Mouse (Mus musculus): ENCODE data around the gene Acot8.

GRCm38 (mm10) chr2:164765841-164766240 lies 38.8 kb downstream of the Acot8 start:
- TF ChIP-seq RAD21 (IDR thresholded peaks at IDR 0.05; ENCODE audit: low read depth, low read length) (no peak), USF1 (IDR thresholded peaks at IDR 0.05; ENCODE audit: low read depth, low read length) (no peak), CTCF (IDR thresholded peaks at IDR 0.05 in 2 of 3, conservative IDR thresholded peaks at IDR 0.05 in 1 of 3; ENCODE audit: control insufficient read depth in 1 of 3, insufficient read depth in 1 of 3, low read depth in 2 of 3, low read length in 3 of 3, poor library complexity in 1 of 3, severe bottlenecking in 1 of 3) (no peak), POLR2A (IDR thresholded peaks at IDR 0.05; ENCODE audit: control insufficient read depth in 1 of 2, insufficient read depth in 1 of 2, low read depth in 1 of 2, low read length in 2 of 2, poor library complexity in 1 of 2) (no peak)

Data from MEL (cell line).